Mouse (Mus musculus) heart, adult 2 months (tissue): Measurements from ENCODE around the gene Adamts12.

Experiments
- CTCF ChIP-seq: fragments of 200-600 bp; IDR thresholded peaks from 2 replicates; pipeline ENCODE4 v1.8.1; 2022; ENCODE audit warnings: antibody characterized with exemption, mild to moderate bottlenecking, moderate library complexity
- POLR2A ChIP-seq: fragments of 200-500 bp; IDR thresholded peaks from 2 replicates; pipeline ENCODE4 v1.6.1; 2011; ENCODE audit warnings: mild to moderate bottlenecking, low read depth, low read length, control low read depth; ENCODE audit not compliant: insufficient read depth

GRCm38 (mm10) chr15:11186711-11187110 is 122.1 kb downstream of the Adamts12 start:
- no peak for TF ChIP-seq CTCF
- no peak for TF ChIP-seq POLR2A
